Mouse (Mus musculus) T-helper 2 cell (primary cell): ENCODE results near the gene Dnmt3a.

ENCODE experiments used
- in situ Hi-C: fragments of 300-600 bp; cut with MboI, MseI; formaldehyde crosslinking; loops from one replicate; pipeline ENCODE4 v1.15.1; 2025; ENCODE audit warnings: high pct_unique_total_duplicates

Gene Dnmt3a

GRCm38 (mm10) chr12:3852521-3852920, 46.7 kb downstream of the Dnmt3a start:
- in situ Hi-C loops, result no loop called here

- in situ Hi-C loops, result no loop called here
Measured at GRCm38 (mm10) chr12:3854419-3854818, 48.6 kb downstream of the Dnmt3a start.

DNA sequence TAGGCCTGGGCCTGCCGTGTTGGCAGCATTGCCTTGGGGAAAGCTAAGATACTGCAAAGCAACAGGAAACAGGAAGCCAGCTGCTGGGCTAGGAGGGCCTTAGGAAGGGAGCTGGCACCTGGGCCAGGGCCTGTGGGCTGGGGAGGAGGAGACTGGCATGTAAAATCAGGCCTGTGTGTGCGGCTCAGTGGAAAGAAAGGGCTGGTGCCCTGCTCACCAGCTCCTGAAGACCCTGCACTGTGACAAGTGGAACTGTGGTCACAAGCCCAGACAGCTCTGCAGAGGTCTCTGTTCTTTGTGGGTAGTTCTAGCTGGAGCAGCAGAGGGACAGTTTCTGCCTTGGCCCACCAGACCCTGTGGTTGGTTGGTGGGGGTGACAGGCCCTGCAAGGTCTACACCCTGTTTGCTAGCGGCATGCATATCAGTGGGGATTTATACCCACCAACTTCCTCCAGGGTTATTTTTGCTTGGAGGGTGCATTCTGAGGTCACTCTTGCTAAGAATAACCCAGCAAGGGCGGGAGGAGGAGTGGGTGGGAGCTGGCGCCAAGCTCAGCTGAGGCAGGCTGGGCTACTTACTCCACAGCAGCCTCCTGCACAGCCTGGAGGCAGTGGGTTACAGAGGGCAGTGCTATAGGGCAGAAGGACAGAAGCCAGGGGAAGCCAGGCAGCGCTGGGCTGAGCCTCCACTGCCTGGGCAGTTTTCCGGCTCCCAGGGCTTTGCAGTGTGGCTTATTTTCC, 50.1 kb downstream of the Dnmt3a start:
- in situ Hi-C loops, result no loop called here

- in situ Hi-C loops, result no loop called here
Measured at GRCm38 (mm10) chr12:3856748-3857147, 50.9 kb downstream of the Dnmt3a start.

- in situ Hi-C loops, result no loop called here
Measured at GRCm38 (mm10) chr12:3857231-3857630, 51.4 kb downstream of the Dnmt3a start.

DNA sequence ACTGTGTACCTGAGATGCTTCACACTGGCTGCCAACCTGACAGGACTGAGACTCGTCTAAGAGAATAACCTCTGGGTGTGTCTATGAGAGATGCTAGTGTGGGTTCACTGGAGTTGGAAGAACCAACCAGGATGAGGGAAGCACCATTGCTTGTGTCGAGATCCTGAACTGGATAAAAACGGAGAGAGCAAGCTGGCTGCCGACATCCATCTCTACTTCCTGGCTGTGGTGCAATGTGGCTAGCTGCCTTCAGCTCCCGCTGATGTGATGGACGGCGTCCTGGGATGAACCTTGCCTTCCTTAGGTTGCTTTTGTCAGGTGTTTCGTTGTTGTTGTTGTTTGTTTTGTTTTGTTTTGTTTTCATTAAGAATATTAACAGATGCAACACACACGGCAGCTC, 52.0 kb downstream of the Dnmt3a start:
- in situ Hi-C loops, result no loop called here

DNA sequence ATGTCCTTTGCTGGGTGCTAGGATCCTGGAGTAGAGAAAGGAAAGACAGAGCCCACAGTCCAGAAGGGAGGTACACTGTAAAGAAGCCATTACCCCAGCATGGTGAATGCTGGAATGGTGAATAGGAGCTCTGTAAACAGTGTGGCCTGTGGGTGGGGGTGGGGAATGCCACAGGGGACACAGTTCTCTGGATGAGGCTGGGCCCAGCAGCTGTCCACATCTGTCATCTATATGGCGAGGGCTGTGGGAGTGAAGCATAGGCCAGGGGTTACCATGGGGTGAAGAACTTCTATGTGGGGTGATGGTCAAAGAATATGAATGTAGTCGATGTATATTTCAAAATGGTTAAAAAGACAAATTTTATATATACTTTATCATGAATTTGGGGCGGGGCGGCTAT, 52.9 kb downstream of the Dnmt3a start:
- in situ Hi-C loops, result no loop called here

DNA sequence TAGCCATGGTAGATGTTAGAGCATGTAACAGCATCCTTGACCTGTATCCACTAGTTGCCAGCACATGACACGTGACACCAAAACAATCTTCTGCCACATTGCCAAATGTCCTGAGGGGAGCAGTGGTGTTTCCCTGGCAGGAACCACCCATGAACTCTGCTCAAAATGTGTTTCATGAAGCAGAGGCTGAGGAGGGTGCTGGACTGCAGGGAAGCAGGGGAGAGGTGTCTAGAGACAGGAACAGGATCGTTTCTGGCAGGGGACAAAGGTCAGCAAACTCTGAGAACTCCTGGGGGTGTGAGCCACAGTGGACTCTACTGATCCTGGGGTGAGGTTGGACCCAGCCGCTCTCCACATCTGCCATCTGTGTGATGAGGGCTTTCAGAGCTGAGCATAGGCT, 53.7 kb downstream of the Dnmt3a start:
- in situ Hi-C loops, result no loop called here

DNA sequence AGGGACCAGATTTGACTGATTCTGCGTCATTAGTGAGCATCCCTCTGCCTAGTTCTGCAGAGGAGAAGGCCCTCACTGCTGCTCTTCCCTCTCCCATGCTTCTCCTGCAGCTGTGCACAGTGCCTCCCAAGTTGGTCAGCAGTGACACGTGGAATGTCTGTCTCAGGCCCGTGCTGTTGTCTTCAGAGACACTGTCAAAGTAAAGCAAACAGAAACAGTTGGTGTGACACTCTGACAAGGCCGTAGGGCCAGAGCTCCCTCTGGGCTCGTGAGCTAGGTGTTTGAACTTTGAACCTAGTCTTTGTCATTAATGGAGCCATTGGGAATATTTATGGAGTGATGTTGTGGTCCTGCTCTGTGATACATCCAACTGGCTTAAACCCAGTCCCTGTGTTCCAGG, 54.2 kb downstream of the Dnmt3a start:
- in situ Hi-C loops, result no loop called here

GRCm38 (mm10) chr12:3861665-3862228, 55.9 kb downstream of the Dnmt3a start:
- in situ Hi-C loops, result no loop called here

DNA sequence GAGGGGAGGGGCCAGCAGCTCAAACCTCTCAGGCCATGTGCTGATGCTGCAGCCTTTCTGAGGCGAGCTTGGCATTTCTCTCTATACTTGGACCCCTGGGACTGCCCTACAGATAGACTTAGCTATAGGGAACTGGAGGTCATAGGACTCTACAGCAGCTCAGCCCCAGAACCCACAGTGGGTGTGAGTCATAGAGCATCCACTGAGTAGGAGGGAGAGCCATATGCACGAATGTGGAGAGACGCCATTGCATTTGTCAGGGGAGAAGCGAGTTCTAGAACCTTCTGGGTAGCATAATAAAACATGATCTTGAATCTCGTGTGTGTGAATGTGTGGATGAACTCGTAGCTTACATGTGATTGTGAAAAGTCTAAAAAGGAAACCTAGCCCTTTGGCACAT, 56.4 kb downstream of the Dnmt3a start:
- in situ Hi-C loops, result no loop called here

- in situ Hi-C loops, result no loop called here
Measured at GRCm38 (mm10) chr12:3864208-3864607, 58.4 kb downstream of the Dnmt3a start.

DNA sequence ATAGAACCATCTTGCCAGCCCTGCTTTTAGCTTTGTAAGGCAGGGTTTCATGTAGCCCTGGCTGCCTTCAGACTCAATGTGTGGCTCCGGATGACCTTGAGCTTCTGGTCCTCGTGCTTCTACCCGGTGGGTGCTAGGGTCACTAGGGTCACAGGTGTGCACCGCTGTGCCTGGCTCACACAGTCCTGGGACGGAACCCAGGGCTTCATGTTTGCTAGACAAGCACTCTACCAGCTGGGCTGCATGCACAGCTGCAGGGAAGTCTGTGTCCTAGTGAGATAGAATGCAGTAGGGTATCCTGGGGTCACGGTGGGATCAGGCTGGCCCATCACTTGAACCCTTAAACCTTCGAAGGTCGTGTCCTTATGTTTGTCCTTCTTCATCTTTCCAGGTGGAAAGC, 59.8 kb downstream of the Dnmt3a start:
- in situ Hi-C loops, result no loop called here

DNA sequence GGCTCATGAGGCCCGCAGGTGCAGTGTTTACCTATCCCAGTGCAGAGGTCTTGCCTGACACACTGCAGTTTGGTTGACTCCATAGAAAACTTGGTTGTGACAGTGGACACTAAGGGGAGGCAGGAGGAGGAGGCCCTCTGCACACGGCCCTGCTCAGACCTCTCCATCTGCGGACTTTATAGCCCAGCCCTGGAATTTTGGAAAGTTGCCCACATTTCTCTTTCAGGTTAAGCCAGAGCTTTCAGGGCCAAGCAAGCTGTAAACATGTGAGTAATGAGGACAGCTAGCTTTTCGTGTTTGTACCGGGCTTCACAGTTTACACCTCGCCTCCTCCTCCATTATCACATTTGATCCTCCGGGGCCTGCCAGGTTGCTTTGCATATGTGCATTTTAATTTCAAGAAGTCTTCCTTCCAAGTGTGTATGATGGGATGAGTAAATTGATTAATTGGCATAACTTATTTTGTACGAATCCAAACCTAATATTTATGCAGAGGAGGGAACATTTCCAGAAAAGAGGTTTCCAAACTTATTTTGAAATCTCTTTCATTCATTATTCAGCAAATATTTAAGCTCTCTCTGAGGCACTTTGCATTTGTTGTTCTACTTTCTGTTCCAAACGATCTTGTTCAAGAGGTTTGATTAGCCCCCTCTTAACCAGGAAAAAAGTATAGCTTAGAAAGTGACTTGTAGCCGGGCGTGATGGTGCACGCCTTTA, 61.0 kb downstream of the Dnmt3a start:
- in situ Hi-C loops, result no loop called here

GRCm38 (mm10) chr12:3868115-3868514, 62.3 kb downstream of the Dnmt3a start:
- in situ Hi-C loops, result no loop called here

DNA sequence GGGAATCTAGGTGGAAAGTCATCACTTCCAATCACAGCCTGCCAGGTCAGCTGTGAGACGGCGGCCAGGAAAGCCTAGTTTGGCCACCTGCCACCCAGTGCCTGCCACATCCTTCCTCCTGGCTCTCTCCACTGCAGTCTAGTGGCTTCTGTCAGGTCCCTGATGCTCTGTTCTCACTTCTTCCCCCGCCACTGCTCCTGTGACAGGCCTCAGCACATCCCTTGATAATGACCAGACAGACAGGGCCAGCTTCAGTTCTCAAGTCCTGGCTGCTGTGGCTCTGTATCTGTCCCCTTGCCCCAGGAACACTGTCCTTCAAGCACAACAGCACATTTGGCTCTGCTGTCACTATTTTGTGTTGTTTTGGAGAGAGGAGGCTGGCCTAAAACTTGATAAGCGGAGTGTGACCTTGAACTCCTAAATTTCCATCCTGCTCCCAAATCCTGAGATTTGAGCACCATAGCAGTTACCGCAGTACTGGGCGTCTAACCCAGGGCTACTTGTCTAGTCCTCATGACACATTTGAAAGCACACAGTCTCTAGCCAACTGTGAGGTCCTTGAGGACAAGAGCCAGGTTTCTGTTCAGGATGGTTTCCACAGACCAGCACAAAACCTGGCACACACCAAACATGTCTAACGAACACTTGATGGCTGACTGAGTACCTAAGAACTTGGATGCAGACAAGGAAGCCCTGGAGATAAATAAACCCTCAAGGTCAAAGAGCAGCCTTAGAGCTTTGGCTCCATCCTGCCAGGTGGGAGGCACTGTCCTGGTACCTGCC, 63.1 kb downstream of the Dnmt3a start:
- in situ Hi-C loops, result no loop called here

- in situ Hi-C loops, result no loop called here
Measured at GRCm38 (mm10) chr12:3870024-3870423, 64.2 kb downstream of the Dnmt3a start.

GRCm38 (mm10) chr12:3870859-3871462, 65.2 kb downstream of the Dnmt3a start:
- in situ Hi-C loops, result no loop called here

DNA sequence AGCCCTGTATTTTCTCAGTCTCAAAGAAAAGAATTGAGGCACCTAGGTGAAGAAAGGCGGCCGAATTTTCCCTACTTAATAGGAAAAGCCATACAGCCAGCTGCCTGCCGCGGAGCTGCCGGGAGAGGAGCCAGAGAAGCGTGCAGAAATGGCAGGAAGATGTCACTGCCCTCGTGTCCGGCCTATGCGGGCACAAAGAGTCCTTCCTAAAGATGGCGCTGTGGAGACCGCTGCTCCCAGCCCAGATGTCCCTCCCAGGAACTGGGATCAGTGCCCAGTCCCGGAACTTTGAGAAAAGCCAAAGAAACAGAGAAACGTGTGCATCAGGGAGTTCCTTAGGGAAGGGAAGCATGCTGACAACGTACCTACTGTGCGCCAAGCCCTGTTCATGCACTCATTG, 65.8 kb downstream of the Dnmt3a start:
- in situ Hi-C loops, result no loop called here

DNA sequence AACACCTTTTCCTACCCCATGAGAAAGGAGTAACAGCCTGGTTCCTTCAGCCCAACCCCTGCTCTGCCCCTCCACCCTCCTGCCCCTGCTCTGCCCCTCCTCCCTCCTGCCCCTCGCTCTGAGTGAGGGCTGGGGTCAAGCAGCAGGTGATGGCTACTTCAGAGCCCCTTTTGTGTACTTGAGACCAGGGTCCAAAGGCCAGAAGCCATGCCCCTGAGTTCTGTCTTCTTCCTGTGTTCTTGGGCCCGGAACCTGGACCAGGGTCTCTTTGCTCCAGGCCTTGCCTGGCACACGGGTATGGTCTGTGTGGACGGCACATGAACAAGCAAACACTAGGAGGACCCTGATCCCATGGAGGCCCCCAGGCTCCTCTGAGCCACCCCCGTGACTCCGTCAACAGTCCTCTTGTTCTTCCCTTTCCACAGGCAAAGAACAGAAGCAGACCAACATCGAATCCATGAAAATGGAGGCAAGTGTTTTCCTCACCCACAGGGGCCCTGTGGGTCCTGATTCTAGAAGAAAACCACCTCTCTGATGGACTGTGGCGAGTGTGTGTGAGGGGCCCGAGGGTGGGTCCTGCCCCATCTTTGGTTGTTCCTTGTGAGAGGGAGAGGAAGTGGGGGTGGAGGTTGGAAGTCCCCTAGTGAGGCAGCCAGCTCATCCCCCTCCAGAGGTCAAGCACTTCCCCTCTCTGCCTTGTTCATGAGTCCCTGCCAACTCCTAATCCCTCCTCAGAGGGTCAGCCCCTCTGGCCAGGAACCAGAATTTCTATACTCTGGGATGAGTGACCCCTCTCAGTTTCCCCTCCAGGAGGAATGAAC, 66.8 kb downstream of the Dnmt3a start:
- in situ Hi-C loops, result no loop called here

DNA sequence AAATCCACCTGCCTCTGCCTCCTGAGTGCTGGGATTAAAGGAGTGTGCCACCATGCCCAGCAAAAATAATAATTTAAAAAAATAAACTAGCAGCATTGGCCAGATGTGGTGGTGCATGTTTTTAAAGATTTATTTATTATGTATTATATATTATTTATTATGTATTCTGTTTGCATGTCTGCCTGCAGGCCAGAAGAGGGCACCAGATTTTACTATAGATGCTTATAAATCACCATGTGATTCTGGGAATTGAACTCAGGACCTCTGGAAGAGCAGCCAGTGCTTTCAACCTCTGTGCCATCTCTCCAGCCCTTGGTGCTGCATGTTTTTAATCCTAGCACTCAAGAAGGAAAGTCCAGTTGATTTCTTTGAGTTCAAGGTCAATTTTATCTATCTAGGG, 69.7 kb downstream of the Dnmt3a start:
- in situ Hi-C loops, result no loop called here
